Mouse (Mus musculus): ENCODE measurements around the gene Mtor.

- TF ChIP-seq POLR2A (IDR thresholded peaks at IDR 0.05; ENCODE audit: low read depth, low read length) (no peak), CTCF (conservative IDR thresholded peaks at IDR 0.05; ENCODE audit: insufficient read depth, insufficient read length, low read depth, low read length) (no peak)
Measured at GRCm38 (mm10) chr4:148434554-148434953, 13.9 kb upstream of the Mtor start.

Data from kidney, adult 2 months (tissue).